Mouse (Mus musculus): Measurements from ENCODE around the gene Mettl7b.
A peak's percentile ranks its signal among the peaks of the same experiment; 100 is the strongest.

The Mettl7b gene

DNA sequence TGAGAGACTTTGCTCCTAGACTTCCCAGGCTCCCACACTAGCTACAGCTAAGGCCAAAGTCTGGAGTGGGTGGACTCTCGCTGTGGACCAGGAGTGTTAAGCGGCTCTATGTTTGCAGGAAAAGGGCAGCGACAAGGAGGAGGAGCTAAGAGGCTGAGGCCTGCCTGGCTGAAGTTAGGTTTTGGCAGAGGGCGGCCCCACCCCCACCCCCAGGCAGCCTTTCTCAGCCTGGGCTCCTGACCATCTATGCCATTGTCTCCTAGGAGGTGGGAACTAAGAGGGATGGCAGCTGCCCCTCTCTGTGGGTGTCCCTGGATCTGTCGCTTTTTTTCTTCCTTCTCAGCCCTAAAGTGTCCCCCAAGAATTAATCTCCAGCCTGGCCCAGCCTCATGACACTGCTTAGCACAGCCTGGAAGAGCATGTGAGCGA, 41.6 kb downstream of the Mettl7b start:
- no peak for DNase-seq (ENCODE audit: low spot score)

DNA sequence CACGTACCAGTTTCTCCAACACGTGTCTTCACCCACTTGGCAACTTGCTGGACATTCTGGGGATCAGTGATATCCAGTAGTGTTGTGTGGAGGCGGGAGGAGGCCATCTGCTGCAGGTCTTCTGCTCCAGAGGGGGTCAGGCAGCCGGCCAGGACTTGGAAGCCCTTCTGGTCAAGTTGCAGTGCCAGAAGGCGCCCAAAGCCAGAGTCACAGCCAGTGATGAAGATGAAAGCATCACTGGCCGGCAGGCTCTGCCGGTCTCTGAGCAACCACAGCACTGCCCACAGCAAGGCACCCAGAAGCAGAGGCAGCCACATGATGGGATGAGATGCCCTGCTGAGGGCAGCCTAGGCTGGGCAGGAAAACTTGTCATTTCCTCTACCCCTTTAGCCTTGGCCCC, 42.5 kb downstream of the Mettl7b start:
- DNase-seq (ENCODE audit: low spot score), result no peak

DNA sequence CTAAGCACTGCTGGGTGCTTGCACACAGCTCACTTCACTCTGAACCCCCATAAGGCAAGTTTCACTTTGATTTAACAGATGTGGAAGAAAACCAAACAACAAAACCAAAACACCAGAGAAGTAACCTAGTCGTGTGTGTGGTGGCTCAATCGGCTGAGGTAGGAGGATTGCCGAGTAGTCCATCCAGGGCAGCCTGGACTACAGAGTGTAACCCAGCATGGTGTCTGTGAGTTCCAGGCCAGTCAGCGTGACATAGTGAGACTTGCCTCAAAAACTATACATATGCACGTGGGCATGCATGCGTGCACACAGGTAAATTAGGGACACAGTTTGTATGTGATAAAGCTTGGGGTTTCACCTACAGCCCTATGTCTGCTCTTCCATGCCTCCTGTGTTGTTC, 43.4 kb downstream of the Mettl7b start:
- DNase-seq (ENCODE audit: low spot score), result no peak

DNA sequence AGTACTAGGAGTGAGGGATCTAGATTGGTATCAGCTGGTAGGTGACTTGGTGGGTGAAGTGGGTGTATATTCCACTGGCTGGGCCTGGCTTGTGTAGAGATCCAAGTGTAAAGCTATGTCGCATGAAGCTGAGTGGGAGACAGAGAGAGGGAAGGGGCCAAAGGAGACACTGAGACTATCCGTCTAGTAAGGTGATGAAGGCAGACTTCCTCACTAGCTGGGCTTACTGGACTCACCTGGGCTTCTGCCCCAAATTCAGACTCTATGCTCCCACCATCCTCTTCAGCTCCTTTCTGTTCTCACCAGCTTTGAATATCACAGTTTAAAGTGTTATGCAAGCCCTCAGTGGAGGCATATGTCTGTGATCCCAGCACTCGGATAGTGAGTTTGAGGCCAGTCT, 44.1 kb downstream of the Mettl7b start:
- DNase-seq (ENCODE audit: low spot score), result no peak

DNA sequence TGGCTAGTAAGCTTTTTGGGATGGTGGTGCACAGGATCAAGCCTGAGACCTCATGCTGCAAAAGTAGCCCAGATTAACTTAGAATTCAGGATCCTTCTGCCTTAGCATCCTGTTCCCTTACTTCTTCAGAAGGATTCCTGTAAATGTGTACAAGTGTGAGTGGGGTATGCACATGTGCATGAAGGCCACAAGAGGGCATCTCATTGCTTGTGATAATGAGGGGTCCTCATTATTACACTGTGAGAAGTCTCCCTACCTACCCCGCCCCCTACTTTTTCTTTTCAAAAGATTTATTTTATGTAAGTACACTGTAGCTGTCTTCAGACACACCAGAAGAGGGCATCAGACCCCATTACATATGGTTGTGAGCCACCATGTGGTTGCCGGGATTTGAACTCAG, 45.2 kb downstream of the Mettl7b start:
- DNase-seq (ENCODE audit: low spot score), result no peak

DNA sequence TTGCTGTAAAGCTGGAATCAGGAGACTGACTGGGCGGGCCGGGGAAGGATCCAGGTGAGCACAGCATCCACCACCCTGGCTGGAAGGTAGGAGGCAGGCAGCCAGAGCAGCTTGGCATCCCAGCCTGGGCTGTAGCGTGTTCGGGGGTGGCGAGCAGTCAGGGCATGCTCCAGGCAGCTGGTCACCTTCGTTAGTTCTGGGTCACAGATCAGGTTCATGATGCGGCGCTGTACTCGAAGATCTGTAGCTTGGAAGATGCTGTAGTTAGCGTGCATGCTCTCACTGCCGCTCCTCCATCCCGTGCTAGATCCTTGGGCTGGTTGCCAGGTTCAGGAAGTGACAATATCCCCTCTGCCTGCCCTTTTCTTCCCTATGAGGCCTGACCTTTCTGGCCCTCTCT, 47.1 kb downstream of the Mettl7b start:
- no peak for DNase-seq (ENCODE audit: low spot score)

DNA sequence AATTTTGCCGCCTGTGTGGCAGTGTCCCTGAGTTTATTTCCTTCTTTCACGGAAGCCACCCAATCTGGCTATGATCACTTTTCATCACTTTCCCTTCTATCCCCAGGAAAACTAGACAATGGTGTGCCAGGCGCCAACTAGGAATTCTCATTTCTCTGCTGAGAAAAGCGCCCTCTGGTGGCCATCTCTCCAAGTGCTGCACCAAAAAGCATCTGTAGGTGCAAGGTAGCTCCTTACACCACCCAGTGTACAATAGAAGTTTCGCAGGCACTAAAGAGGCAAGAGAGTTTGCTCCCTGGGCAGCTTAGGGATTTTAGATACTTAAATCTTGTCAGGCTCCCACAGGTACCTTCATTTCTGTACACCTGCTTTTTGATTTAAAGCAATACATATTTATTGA, 47.6 kb downstream of the Mettl7b start:
- DNase-seq (ENCODE audit: low spot score), result peak; percentile 58

DNA sequence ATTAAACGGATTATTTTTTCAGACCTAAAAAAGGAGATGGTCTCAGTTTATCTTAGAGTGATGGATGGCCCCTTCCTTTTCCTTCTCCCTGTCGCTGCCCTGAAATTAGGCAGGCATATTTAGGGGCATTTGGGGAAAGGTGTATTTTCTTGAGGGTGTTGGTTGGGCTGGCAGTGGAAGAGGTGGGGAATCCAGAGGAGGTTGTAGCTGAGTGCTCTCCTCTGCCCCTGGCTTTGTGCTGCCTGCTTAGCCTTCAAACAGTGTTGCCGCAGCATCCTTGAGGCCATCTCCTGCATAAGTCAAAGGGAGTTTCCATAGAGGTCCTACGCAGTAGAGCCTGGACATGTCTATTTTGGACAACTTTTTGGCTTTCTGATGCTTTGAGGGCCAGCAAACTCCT, 48.0 kb downstream of the Mettl7b start:
- no peak for DNase-seq (ENCODE audit: low spot score)

DNA sequence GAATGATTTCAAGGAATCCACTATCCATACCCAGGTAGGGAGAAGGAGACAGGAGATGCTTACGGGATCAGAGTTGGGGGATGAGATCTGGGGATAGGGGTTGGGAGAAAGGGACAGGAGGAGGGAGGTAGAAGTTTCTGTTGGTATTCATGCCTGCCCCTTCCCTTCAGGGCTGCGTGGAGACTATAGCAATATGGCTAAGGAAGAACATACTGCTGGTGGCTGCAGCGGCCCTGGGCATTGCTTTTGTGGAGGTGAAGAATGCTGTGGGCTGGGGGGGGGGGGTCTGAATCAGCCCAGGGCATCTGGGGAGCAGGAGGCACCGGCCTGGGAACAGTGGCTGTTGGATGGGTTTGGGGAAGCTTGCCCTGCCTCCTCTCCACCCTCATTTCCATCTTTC, 48.5 kb downstream of the Mettl7b start:
- no peak for DNase-seq (ENCODE audit: low spot score)

DNA sequence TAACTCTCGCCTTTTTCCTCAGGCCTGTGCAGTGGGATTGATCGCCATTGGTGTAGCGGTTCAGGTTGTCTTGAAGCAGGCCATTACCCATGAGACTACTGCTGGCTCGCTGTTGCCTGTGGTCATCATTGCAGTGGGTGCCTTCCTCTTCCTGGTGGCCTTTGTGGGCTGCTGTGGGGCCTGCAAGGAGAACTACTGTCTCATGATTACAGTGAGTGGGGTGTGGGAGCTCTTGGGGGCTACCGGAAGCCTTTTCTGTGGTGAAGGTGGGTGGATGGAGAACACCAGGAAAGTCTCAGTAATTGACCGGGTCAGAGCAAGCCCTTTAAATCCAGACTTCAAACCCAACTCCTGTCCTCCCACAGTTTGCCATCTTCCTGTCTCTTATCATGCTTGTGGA, 49.4 kb downstream of the Mettl7b start:
- no peak for DNase-seq (ENCODE audit: low spot score)

DNA sequence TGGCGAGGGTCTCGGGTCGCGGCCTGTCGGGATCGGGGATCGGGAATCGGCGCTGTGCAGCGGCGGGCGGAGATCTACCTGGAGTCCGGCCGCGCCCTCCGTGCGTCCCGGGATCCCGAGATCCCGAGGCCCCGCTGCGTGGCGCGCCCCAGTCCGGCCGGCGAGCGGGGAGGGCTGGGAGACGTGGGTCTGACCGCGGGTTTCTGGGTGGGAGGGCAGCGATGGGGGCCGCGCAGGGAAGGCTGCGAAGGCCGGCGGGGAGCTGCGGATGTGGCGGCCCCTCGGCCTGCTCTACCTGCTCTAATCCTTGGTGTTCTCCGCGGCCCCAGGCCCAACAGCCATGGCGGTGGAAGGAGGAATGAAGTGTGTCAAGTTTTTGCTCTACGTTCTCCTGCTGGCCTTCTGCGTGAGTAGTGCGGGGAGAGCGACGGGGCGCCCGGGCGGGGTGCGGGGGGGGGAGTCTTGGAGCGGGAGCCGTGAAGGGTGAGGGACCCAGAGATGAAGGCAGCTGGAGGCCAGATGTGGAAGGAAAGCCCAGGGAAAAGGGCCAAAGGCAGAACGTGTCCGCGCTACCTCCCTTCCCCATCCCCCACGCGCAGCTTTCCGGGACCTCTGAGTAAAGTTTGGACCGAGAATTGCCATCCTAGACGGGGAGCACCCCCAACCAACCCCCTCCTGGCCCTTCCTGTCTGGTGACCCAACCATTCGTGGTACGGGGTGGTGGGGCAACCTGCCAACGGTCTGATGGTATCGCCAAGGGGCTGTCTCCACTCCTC, 50.5 kb downstream of the Mettl7b start:
- DNase-seq (ENCODE audit: low spot score), result no peak

DNA sequence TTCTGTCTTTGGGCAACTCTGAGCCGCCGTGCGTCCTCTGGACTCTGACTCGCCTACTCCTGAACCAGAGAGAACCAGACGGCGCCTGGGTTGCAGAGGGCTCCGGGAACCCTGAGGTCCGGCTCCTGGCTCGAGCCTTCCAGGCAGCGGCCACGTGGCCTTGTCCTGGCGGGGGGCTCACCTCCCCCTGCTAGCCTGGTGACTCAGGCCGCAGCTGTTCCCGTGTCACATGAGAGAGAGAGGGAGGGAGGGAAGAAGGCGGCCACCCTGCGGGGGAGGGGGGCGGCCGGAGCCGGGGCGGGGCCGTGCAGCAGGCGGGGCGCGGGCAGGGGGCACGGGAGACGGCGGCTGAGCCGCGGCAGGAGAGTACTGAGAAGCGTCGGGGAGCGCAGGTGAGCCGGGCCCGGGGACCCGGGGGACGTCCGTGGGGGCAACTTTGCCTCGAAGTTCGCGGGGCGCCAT, 51.2 kb downstream of the Mettl7b start:
- DNase-seq (ENCODE audit: low spot score), result no peak

DNA sequence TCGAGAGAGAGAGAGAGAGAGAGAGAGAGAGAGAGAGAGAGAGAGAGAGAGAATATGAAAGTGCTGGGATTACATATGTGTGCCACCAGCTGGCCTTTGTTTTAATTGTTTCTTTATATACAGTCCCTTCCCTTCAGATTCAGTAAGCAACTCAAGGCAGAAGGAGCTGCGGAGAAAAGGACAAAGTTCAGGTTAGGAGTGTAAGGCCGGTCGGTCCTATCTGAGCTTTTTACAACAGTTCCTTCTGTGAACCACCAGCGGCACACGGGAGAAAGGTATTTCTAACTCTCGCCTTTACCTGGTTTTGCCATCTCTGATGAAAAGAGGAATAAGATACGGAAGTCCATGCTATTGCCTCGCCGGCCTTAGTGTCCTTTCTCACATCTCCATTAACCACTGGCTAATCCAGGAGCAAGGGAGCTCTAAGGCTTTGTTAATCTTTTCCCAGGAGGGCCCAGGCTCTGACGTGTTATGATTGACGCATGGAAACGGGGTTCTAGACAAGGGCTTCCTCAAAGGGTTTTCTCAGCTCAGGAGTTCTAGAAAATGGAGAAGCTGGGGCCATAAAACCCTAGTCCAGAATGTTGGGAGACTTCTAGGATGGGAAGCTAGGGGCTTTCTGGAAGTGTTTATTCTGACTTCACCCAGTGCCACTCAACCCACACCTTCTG, 51.9 kb downstream of the Mettl7b start:
- DNase-seq (ENCODE audit: low spot score), result no peak
